Mouse (Mus musculus) gastrocnemius, adult 2 months (tissue): ENCODE measurements around the gene Myh10. TPM values are rescaled to one million over a fixed set of nuclear protein-coding genes. Genes with fewer than 3 reads are reported as not detected.
A peak's percentile ranks its signal among the peaks of the same experiment; 100 is the strongest.

Source experiments
- DNase-seq: peaks from one replicate; pipeline ENCODE4 v3.0.0; 2022
- H3K27ac ChIP-seq: fragments of 200-600 bp; 2 replicates; pipeline ENCODE4 v1.8.1; 2022; ENCODE audit warnings: mild to moderate bottlenecking
- H3K4me3 ChIP-seq: fragments of 200-600 bp; 2 replicates; pipeline ENCODE4 v1.8.1; 2022; ENCODE audit warnings: mild to moderate bottlenecking, moderate library complexity
- CTCF ChIP-seq: fragments of 200-600 bp; IDR thresholded peaks from 2 replicates; pipeline ENCODE4 v1.8.1; 2022; ENCODE audit warnings: antibody characterized with exemption, mild to moderate bottlenecking, moderate library complexity
- intact Hi-C: fragments of 180-260 bp; cut with DNase I; formaldehyde crosslinking; loops from one replicate; pipeline ENCODE4 v1.15.1; 2025
- total RNA-seq, 2 experiments: library from RNA; stranded (reverse); gene quantifications; 2 replicates each; pipeline ENCODE4 v1.2.3; 2021

Gene Myh10
- total RNA-seq, 2 experiments from 2014 or later = 12.3 to 28.6 TPM

- peak overlapping the region; percentile 71 for H3K27ac ChIP-seq
Measured at GRCm38 (mm10) chr11:68674643-68675042, 16.7 kb upstream of the Myh10 start.

GRCm38 (mm10) chr11:68675274-68675673, 16.1 kb upstream of the Myh10 start:
- Histone ChIP-seq H3K4me3 (no peak overlapping the region), H3K27ac (peak overlapping the region; percentile 71)
- TF ChIP-seq CTCF = no peak
- no peak for DNase-seq
- intact Hi-C loops = no loop called here

More at GRCm38 (mm10) chr11:68674643-68675042, 16.7 kb upstream of the Myh10 start:
- TF ChIP-seq CTCF = no peak
- no peak for DNase-seq
- intact Hi-C loops = no loop called here
- H3K4me3 ChIP-seq = no peak overlapping the region

- Histone ChIP-seq H3K4me3 (no peak overlapping the region), H3K27ac (no peak overlapping the region)
- intact Hi-C loops = no loop called here
- TF ChIP-seq CTCF = no peak
- no peak for DNase-seq
Measured at GRCm38 (mm10) chr11:68681254-68681839, 10.0 kb upstream of the Myh10 start.

GRCm38 (mm10) chr11:68682136-68682806, 9.1 kb upstream of the Myh10 start:
- no peak overlapping the region for H3K27ac ChIP-seq
- intact Hi-C loops = no loop called here
- no peak for TF ChIP-seq CTCF
- no peak overlapping the region for H3K4me3 ChIP-seq
- no peak for DNase-seq

- no peak for TF ChIP-seq CTCF
- DNase-seq = no peak
- Histone ChIP-seq H3K27ac (peak overlapping the region; percentile 54; the same call in 1 of the 2 replicates), H3K4me3 (no peak overlapping the region)
- intact Hi-C loops = no loop called here
Measured at GRCm38 (mm10) chr11:68686001-68686400, 5.4 kb upstream of the Myh10 start.

GRCm38 (mm10) chr11:68689304-68689703, 2.1 kb upstream of the Myh10 start:
- TF ChIP-seq CTCF = no peak
- Histone ChIP-seq H3K4me3 (no peak overlapping the region), H3K27ac (no peak overlapping the region)
- intact Hi-C loops = no loop called here
- DNase-seq = no peak

- DNase-seq = no peak
- intact Hi-C loops = loop anchor here (5.0 kb wide), 1 partner anchor 53 kb away; no protein-coding TSS in a partner anchor
- H3K27ac ChIP-seq = peak overlapping the region; percentile 97
- no peak overlapping the region for H3K4me3 ChIP-seq
- no peak for TF ChIP-seq CTCF
Measured at GRCm38 (mm10) chr11:68690465-68690864, 894 bp upstream of the Myh10 start.

- H3K4me3 ChIP-seq = peak overlapping the region; percentile 95
- intact Hi-C loops = loop anchor here (5.0 kb wide), 1 partner anchor 55 kb away; no protein-coding TSS in a partner anchor
- no peak; the same call in 1 of the 2 replicates for TF ChIP-seq CTCF
- DNase-seq = peak; percentile 30
- peak overlapping the region; percentile 97 for H3K27ac ChIP-seq
Measured at GRCm38 (mm10) chr11:68692010-68692692, 792 bp downstream of the Myh10 start.

GRCm38 (mm10) chr11:68692693-68693446, 1.5 kb downstream of the Myh10 start:
- intact Hi-C loops = loop anchor here (5.0 kb wide), 1 partner anchor 56 kb away; no protein-coding TSS in a partner anchor

GRCm38 (mm10) chr11:68693447-68694040, 2.2 kb downstream of the Myh10 start:
- no peak for TF ChIP-seq CTCF
- H3K27ac ChIP-seq = peak overlapping the region; percentile 97; the same call in 1 of the 2 replicates
- peak overlapping the region; percentile 95 for H3K4me3 ChIP-seq
- intact Hi-C loops = loop anchor here (5.0 kb wide), 1 partner anchor 56 kb away; no protein-coding TSS in a partner anchor
- no peak for DNase-seq

More at GRCm38 (mm10) chr11:68692693-68693446, 1.5 kb downstream of the Myh10 start:
- DNase-seq = peak; percentile 45
- Histone ChIP-seq H3K4me3 (peak overlapping the region; percentile 95), H3K27ac (peak overlapping the region; percentile 97)
- TF ChIP-seq CTCF = no peak

GRCm38 (mm10) chr11:68702370-68702769, 11.0 kb downstream of the Myh10 start:
- Histone ChIP-seq H3K4me3 (no peak overlapping the region), H3K27ac (no peak overlapping the region)
- no peak for TF ChIP-seq CTCF
- intact Hi-C loops = no loop called here
- DNase-seq = no peak

GRCm38 (mm10) chr11:68703360-68703759, 12.0 kb downstream of the Myh10 start:
- Histone ChIP-seq H3K4me3 (no peak overlapping the region), H3K27ac (no peak overlapping the region)
- intact Hi-C loops = no loop called here
- no peak for TF ChIP-seq CTCF
- DNase-seq = no peak
